Mouse (Mus musculus) kidney, adult 18-20 months (tissue): ENCODE measurements around the gene Apof.

ENCODE experiments used
- DNase-seq: peaks from one replicate; pipeline ENCODE4 v3.0.0; 2021

The Apof gene

GRCm38 (mm10) chr10:128298702-128299171 is 30.3 kb downstream of the Apof start, which contains the start of gene Il23a:
Gene Il23a (minus strand): TSS chr10:128298752.
- DNase-seq, result no peak

- DNase-seq, result no peak
Observed at GRCm38 (mm10) chr10:128302357-128302756, 33.9 kb downstream of the Apof start.

- no peak for DNase-seq
Observed at GRCm38 (mm10) chr10:128302785-128303125, 34.3 kb downstream of the Apof start.

- peak; percentile 100 for DNase-seq
Observed at GRCm38 (mm10) chr10:128303126-128304021, 34.9 kb downstream of the Apof start, which contains the start of gene Pan2. Gene Pan2 (plus strand): TSS chr10:128303335.

- DNase-seq, result no peak
Observed at GRCm38 (mm10) chr10:128309654-128310053, 41.2 kb downstream of the Apof start.

- DNase-seq, result peak; percentile 28
Observed at GRCm38 (mm10) chr10:128310177-128310576, 41.7 kb downstream of the Apof start.

- no peak for DNase-seq
Observed at GRCm38 (mm10) chr10:128310902-128311301, 42.4 kb downstream of the Apof start.

GRCm38 (mm10) chr10:128315578-128315977 is 47.1 kb downstream of the Apof start:
- no peak for DNase-seq
